Mouse (Mus musculus) embryonic fibroblast, embryonic 13.5 days (primary cell): ENCODE measurements around the gene Adamts3.

ENCODE experiments used
- CTCF ChIP-seq: IDR thresholded peaks from 2 replicates; pipeline ENCODE4 v1.5.1; 2011; ENCODE audit warnings: mild to moderate bottlenecking, control low read depth, low read length, moderate library complexity, borderline replicate concordance; ENCODE audit not compliant: insufficient read depth
- POLR2A ChIP-seq: IDR thresholded peaks from 2 replicates; pipeline ENCODE4 v1.6.1; 2011; ENCODE audit warnings: low read depth, mild to moderate bottlenecking, control low read depth, low read length, moderate library complexity

GRCm38 (mm10) chr5:89778610-89779009 is 104.5 kb downstream of the Adamts3 start:
- TF ChIP-seq POLR2A: no peak
- TF ChIP-seq CTCF: no peak
